Mouse (Mus musculus): ENCODE measurements around the gene Kdm1b. TPM values are rescaled to one million over a fixed set of nuclear protein-coding genes. Genes with fewer than 3 reads are reported as not detected.

The Kdm1b gene
- total and polyA plus RNA-seq, 3 experiments, result 9.6 to 12.6 TPM; not detected in 1

GRCm38 (mm10) chr13:47124449-47124848, 81.2 kb downstream of the Kdm1b start:
- Histone ChIP-seq H3K9me3 (replicated peaks; ENCODE audit: insufficient read depth, low read length) (no peaks in the 10 kb centered on the region), H3K27me3 (ENCODE audit: control insufficient read depth in 1 of 2, insufficient read depth in 2 of 2, low read length in 2 of 2) (no peaks in the 10 kb centered on the region), H3K4me1 (ENCODE audit: control insufficient read depth in 1 of 2, insufficient read depth in 2 of 2, low read length in 2 of 2) (no peaks in the 10 kb centered on the region; a peak in 1 of 4 replicates), H3K27ac (ENCODE audit: control insufficient read depth, low read depth, low read length) (no peak overlapping the region), H3K9ac (ENCODE audit: control insufficient read depth, low read depth, low read length, poor library complexity, severe bottlenecking) (no peak overlapping the region), H3K79me2 (ENCODE audit: control insufficient read depth, insufficient read depth, low read length, poor library complexity) (no peaks in the 10 kb centered on the region), H3K4me3 (ENCODE audit: control insufficient read depth in 1 of 2, insufficient read depth in 1 of 2, low read depth in 2 of 2, low read length in 2 of 2) (no peak overlapping the region), H3K36me3 (ENCODE audit: control insufficient read depth in 1 of 2, insufficient read depth in 2 of 2, low read length in 2 of 2) (no peaks in the 10 kb centered on the region)
- no peak for TF ChIP-seq SMC3 (IDR thresholded peaks at IDR 0.05; ENCODE audit: low read depth, low read length)
- TF ChIP-seq MEF2A (IDR thresholded peaks at IDR 0.05; ENCODE audit: extremely low read depth, insufficient replicate concordance, low read depth, low read length, poor library complexity, severe bottlenecking), result no peak
- TF ChIP-seq ELF1 (IDR thresholded peaks at IDR 0.05; ENCODE audit: low read depth, low read length), result no peak
- no peak for TF ChIP-seq CHD1 (IDR thresholded peaks at IDR 0.05; ENCODE audit: low read depth, low read length)
- no peak for TF ChIP-seq TAL1 (IDR thresholded peaks at IDR 0.05; ENCODE audit: low read length)
- TF ChIP-seq NELFE (IDR thresholded peaks at IDR 0.05; ENCODE audit: low read depth, low read length), result no peak
- TF ChIP-seq TCF12 (IDR thresholded peaks at IDR 0.05; ENCODE audit: low read depth, low read length), result no peak
- TF ChIP-seq ZC3H11A (IDR thresholded peaks at IDR 0.05; ENCODE audit: low read depth, low read length), result no peak
- TF ChIP-seq E2F4 (IDR thresholded peaks at IDR 0.05; ENCODE audit: borderline replicate concordance, low read depth, low read length), result no peak
- TF ChIP-seq TBP (IDR thresholded peaks at IDR 0.05; ENCODE audit: low read depth, low read length), result no peak
- no peak for TF ChIP-seq JUND (IDR thresholded peaks at IDR 0.05; ENCODE audit: low read depth, low read length)
- TF ChIP-seq CTCF (IDR thresholded peaks at IDR 0.05 in 2 of 3, conservative IDR thresholded peaks at IDR 0.05 in 1 of 3; ENCODE audit: control insufficient read depth in 1 of 3, insufficient read depth in 1 of 3, low read depth in 2 of 3, low read length in 3 of 3, poor library complexity in 1 of 3, severe bottlenecking in 1 of 3), result no peak
- TF ChIP-seq CHD2 (IDR thresholded peaks at IDR 0.05; ENCODE audit: low read length), result no peak
- no peak for TF ChIP-seq HCFC1 (IDR thresholded peaks at IDR 0.05; ENCODE audit: low read depth, low read length)
- TF ChIP-seq MYC (IDR thresholded peaks at IDR 0.05; ENCODE audit: low read depth, low read length), result no peak
- TF ChIP-seq ZKSCAN1 (IDR thresholded peaks at IDR 0.05; ENCODE audit: low read depth, low read length), result no peak
- DNase-seq (ENCODE audit: low read depth, low spot score), result no peak

GRCm38 (mm10) chr13:47124986-47125385, 81.7 kb downstream of the Kdm1b start:
- no peaks in the 10 kb centered on the region for H3K27me3 ChIP-seq (ENCODE audit: control insufficient read depth in 1 of 2, insufficient read depth in 2 of 2, low read length in 2 of 2)
- no peaks in the 10 kb centered on the region for H3K9me3 ChIP-seq (replicated peaks; ENCODE audit: insufficient read depth, low read length)
- no peak overlapping the region for H3K4me3 ChIP-seq (ENCODE audit: control insufficient read depth in 1 of 2, insufficient read depth in 1 of 2, low read depth in 2 of 2, low read length in 2 of 2)
- no peak overlapping the region for H3K27ac ChIP-seq (ENCODE audit: control insufficient read depth, low read depth, low read length)
- no peaks in the 10 kb centered on the region for H3K36me3 ChIP-seq (ENCODE audit: control insufficient read depth in 1 of 2, insufficient read depth in 2 of 2, low read length in 2 of 2)
- no peak overlapping the region for H3K9ac ChIP-seq (ENCODE audit: control insufficient read depth, low read depth, low read length, poor library complexity, severe bottlenecking)
- no peak for DNase-seq (ENCODE audit: low read depth, low spot score)
- no peaks in the 10 kb centered on the region; a peak in 1 of 4 replicates for H3K4me1 ChIP-seq (ENCODE audit: control insufficient read depth in 1 of 2, insufficient read depth in 2 of 2, low read length in 2 of 2)
- no peaks in the 10 kb centered on the region for H3K79me2 ChIP-seq (ENCODE audit: control insufficient read depth, insufficient read depth, low read length, poor library complexity)
- TF ChIP-seq SMC3 (IDR thresholded peaks at IDR 0.05; ENCODE audit: low read depth, low read length) (no peak), TCF12 (IDR thresholded peaks at IDR 0.05; ENCODE audit: low read depth, low read length) (no peak), CHD2 (IDR thresholded peaks at IDR 0.05; ENCODE audit: low read length) (no peak), MXI1 (IDR thresholded peaks at IDR 0.05; ENCODE audit: low read depth, low read length) (no peak), SIN3A (IDR thresholded peaks at IDR 0.05; ENCODE audit: low read length) (no peak), E2F4 (IDR thresholded peaks at IDR 0.05; ENCODE audit: borderline replicate concordance, low read depth, low read length) (no peak), ZKSCAN1 (IDR thresholded peaks at IDR 0.05; ENCODE audit: low read depth, low read length) (no peak)
